Mouse (Mus musculus) embryonic facial prominence, embryonic 10.5 days (tissue): Measurements from ENCODE around the gene Olfr1115. TPM values are rescaled to one million over a fixed set of nuclear protein-coding genes. Genes with fewer than 3 reads are reported as not detected.
"Not testable (repeated sequence)": the region's sequence is repeated elsewhere in the genome, so short reads cannot be mapped to it uniquely, and the experiment has no call there.

Source experiments
- DNase-seq: peaks from one replicate; pipeline ENCODE4 v3.0.0-alpha.2; 2017; ENCODE audit warnings: low spot score
- H3K27ac ChIP-seq: fragments of 300-500 bp; sonication (generic); replicated peaks from 2 replicates; pipeline ENCODE4 v1.5.1; 2016; ENCODE audit warnings: mild to moderate bottlenecking
- H3K27me3 ChIP-seq: fragments of 300-500 bp; sonication (generic); replicated peaks from 2 replicates; pipeline ENCODE4 v1.6.1; 2016; ENCODE audit warnings: low read depth, mild to moderate bottlenecking; ENCODE audit not compliant: poor library complexity, severe bottlenecking
- H3K36me3 ChIP-seq: fragments of 300-500 bp; sonication (generic); replicated peaks from 2 replicates; pipeline ENCODE4 v1.6.1; 2016; ENCODE audit warnings: mild to moderate bottlenecking, moderate library complexity
- H3K4me1 ChIP-seq: fragments of 300-500 bp; sonication (generic); 2 replicates; pipeline ENCODE4 v1.6.1; 2016
- H3K4me3 ChIP-seq: fragments of 300-500 bp; sonication (generic); 2 replicates; pipeline ENCODE4 v1.5.1; 2016; ENCODE audit warnings: mild to moderate bottlenecking, moderate library complexity
- H3K9me3 ChIP-seq: fragments of 300-500 bp; sonication (generic); 2 replicates; pipeline ENCODE4 v1.6.1; 2016; ENCODE audit warnings: mild to moderate bottlenecking
- WGBS: fragments of 180-500 bp; shearing (Covaris S2); methylation state at CpG from one replicate; pipeline ENCODE4 v1.1.7; 2016; 5-methylcytosine and 5-hydroxymethylcytosine counted together
- microRNA-seq: library from miRNA; unstranded; fragments of <30 nt; microRNA quantifications from one replicate; pipeline ENCODE4, GENCODE M21; 2017
- polyA plus RNA-seq: library from polyadenylated mRNA; unstranded; fragments of >200 nt; fragmentation: Nextera tagmentation; extraction: Ambion mirVana; gene quantifications from 2 replicates; pipeline ENCODE4 v1.2.1, GENCODE M21; 2016

The Olfr1115 gene
- polyA plus RNA-seq, result not detected in 2 replicates

DNA sequence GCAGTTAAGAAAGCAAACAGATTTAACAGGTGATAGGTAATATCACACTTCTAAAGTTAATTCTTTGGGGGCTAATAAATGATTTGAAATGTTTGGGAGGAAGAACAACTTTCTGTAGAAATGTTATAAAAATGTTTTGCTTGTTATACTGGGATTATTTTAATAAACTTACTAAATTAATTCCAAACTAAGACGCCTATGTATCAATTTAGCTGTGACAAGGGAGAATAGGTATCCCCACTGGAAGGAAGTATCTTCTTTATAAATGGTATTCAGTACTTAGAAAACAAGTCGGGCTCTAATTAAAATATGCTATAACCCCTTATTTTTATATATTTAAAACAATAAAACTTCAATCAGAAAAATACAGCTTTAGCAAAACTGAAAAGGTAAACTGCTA lies at the start of gene Olfr1115:
Olfr1115 (plus strand) TSS at position 301 of the 400 bp plus-strand sequence.
- Histone ChIP-seq H3K27ac (no peak within 1 kb of the TSS), H3K9me3 (no peaks in the 10 kb centered on the region), H3K27me3 (no peaks in the 10 kb centered on the region), H3K4me1 (no peaks in the 10 kb centered on the region), H3K4me3 (no peak within 1 kb of the TSS), H3K36me3 (no peaks in the 10 kb centered on the region)
- WGBS, result 80% methylated on average over 2 of the region's 2 CpGs
- no peak for DNase-seq

DNA sequence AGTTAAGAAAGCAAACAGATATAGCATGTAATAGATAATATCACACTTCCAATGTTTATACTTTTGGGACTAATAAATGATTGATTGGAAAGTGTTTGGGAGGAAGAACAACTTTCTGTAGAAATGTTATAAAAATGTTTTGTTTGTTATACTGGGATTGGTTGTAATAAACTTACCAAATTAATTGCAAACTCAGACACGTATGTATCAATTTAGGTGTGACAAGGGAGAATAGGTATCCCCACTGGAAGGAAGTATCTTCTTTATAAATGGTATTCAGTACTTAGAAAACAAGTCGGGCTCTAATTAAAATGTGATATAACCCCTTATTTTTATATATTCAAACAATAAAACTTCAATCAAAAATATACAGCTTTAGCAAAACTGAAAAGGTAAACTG lies 39.1 kb upstream of the Olfr1115 start, which contains the start of gene Olfr1113:
Olfr1113 (plus strand) TSS at position 301 of the 400 bp plus-strand sequence.
- Histone ChIP-seq H3K27ac (no peak within 1 kb of the TSS), H3K4me3 (no peak within 1 kb of the TSS), H3K36me3 (no peaks in the 10 kb centered on the region), H3K27me3 (no peaks in the 10 kb centered on the region), H3K9me3 (no peaks in the 10 kb centered on the region), H3K4me1 (no peaks in the 10 kb centered on the region)
- DNase-seq, result no peak
- WGBS, result 90% methylated on average over 2 of the region's 2 CpGs

GRCm38 (mm10) chr2:87267234-87267633 lies 19.4 kb downstream of the Olfr1115 start, which contains the start of gene Olfr1116:
Gene Olfr1116 (plus strand): TSS chr2:87267534.
- 90% methylated on average over 1 of the region's 1 CpGs for WGBS
- H3K9me3 ChIP-seq, result no peaks in the 10 kb centered on the region
- H3K27ac ChIP-seq, result no peak within 1 kb of the TSS
- no peaks in the 10 kb centered on the region for H3K27me3 ChIP-seq
- H3K4me3 ChIP-seq, result no peak within 1 kb of the TSS
- DNase-seq, result no peak
- H3K4me1 ChIP-seq, result no peaks in the 10 kb centered on the region
- H3K36me3 ChIP-seq, result no peaks in the 10 kb centered on the region

DNA sequence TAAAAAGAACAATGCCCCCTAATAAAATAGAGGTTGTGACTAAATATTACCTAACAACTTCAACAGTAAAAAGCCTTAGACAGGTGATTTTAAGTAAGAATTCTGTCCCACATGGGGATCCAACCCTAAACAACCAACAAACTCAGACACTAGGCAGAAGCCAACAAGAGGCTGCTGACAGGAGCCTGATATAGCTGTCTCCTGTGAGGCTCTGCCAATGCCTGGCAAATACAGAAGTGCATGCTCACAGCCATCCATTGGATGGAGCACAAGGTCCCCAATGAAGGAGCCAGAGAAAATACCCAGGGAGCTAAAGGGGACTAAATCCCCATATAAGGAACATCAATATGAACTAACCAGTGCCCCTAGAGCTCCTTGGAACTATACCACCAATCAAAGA lies 46.2 kb downstream of the Olfr1115 start:
- H3K9me3 ChIP-seq, H3K27me3 ChIP-seq, H3K4me1 ChIP-seq, H3K4me3 ChIP-seq, DNase-seq, H3K36me3 ChIP-seq, H3K27ac ChIP-seq: not testable (repeated sequence)

Small RNAs within 50 kb of the gene (microRNA-seq; reads per million reads assigned to microRNA genes)
- not detected for gene Gm27438

Other genes starting within 250 kb of the Olfr1115 start
- not detected in 2 replicates for gene Olfr1102, start 249.6 kb upstream of the Olfr1115 start, polyA plus RNA-seq
- not detected in 2 replicates for gene Olfr1104, start 220.9 kb upstream of the Olfr1115 start, polyA plus RNA-seq
- not detected in 2 replicates for gene Olfr1105, start 211.5 kb upstream of the Olfr1115 start, polyA plus RNA-seq
- not detected in 2 replicates for gene Olfr1106, start 195.7 kb upstream of the Olfr1115 start, polyA plus RNA-seq
- not detected in 2 replicates for gene Olfr1107, start 172.2 kb upstream of the Olfr1115 start, polyA plus RNA-seq
- gene Olfr1109, start 152.0 kb upstream of the Olfr1115 start, polyA plus RNA-seq, result not detected in 2 replicates
- not detected in 2 replicates for gene Olfr259, start 133.4 kb upstream of the Olfr1115 start, polyA plus RNA-seq
- not detected in 2 replicates for gene Olfr1110, start 107.7 kb upstream of the Olfr1115 start, polyA plus RNA-seq
- gene Olfr1111, start 95.4 kb upstream of the Olfr1115 start, polyA plus RNA-seq, result not detected in 2 replicates
- gene Olfr1112, start 60.2 kb upstream of the Olfr1115 start, polyA plus RNA-seq, result not detected in 2 replicates
- gene Olfr1113, start 39.0 kb upstream of the Olfr1115 start, polyA plus RNA-seq, result not detected in 2 replicates
- gene Olfr1116, start 19.5 kb downstream of the Olfr1115 start, polyA plus RNA-seq, result not detected in 2 replicates
- not detected in 2 replicates for gene Olfr1118, start 59.6 kb downstream of the Olfr1115 start, polyA plus RNA-seq
- gene Olfr1120, start 106.8 kb downstream of the Olfr1115 start, polyA plus RNA-seq, result not detected in 2 replicates
- gene Olfr1121, start 121.9 kb downstream of the Olfr1115 start, polyA plus RNA-seq, result not detected in 2 replicates
- not detected in 2 replicates for gene Olfr1122, start 137.8 kb downstream of the Olfr1115 start, polyA plus RNA-seq
- not detected in 2 replicates for gene Olfr1123, start 168.6 kb downstream of the Olfr1115 start, polyA plus RNA-seq
- gene Olfr1124, start 182.3 kb downstream of the Olfr1115 start, polyA plus RNA-seq, result 0.06 and 0.14 TPM in 2 replicates
- gene Olfr1126, start 205.9 kb downstream of the Olfr1115 start, polyA plus RNA-seq, result not detected in 2 replicates
- not detected in 2 replicates for gene Pramel7, start 249.1 kb downstream of the Olfr1115 start, polyA plus RNA-seq